Mouse (Mus musculus): Measurements from ENCODE around the gene Ldlrad1. TPM values are rescaled to one million over a fixed set of nuclear protein-coding genes. Genes with fewer than 3 reads are reported as not detected.

Gene Ldlrad1
- polyA plus RNA-seq, 1 experiment from 2014 or later, result not detected

- peak; percentile 50 for ATAC-seq (replicated peaks; ENCODE audit: low FRiP score)
Measured at GRCm38 (mm10) chr4:107178830-107179490, 30.0 kb upstream of the Ldlrad1 start, which contains the start of gene Tceanc2. Tceanc2 (minus strand) TSS chr4:107179116.

GRCm38 (mm10) chr4:107179561-107179960, 29.4 kb upstream of the Ldlrad1 start:
- Histone ChIP-seq H3K9me3 (ENCODE audit: control insufficient read depth, low read length) (no peaks in the 10 kb centered on the region), H3K36me3 (ENCODE audit: control insufficient read depth, insufficient read depth, low read length) (peaks cover 4% of the 10 kb centered on the region; the same call in 1 of the 2 replicates), H3K9ac (ENCODE audit: low read length) (peak overlapping the region; percentile 87), H3K27ac (ENCODE audit: low read depth, low read length) (peak overlapping the region; percentile 96; the same call in 1 of the 2 replicates), H3K4me3 (ENCODE audit: low read depth, low read length) (peak overlapping the region; percentile 97), H3K4me1 (replicated peaks; ENCODE audit: control insufficient read depth, insufficient read depth, low read length) (no peaks in the 10 kb centered on the region; the same call in 1 of the 2 replicates), H3K27me3 (ENCODE audit: control insufficient read depth, insufficient read depth, low read length) (no peaks in the 10 kb centered on the region), H3K4me2 (ENCODE audit: low read depth, low read length, severe bottlenecking) (peak overlapping the region; percentile 55)
- DNase-seq (ENCODE audit: low spot score) (no peak), ATAC-seq (replicated peaks; ENCODE audit: low FRiP score) (no peak)
- 14% methylated on average over 8 of the region's 8 CpGs for WGBS

More at GRCm38 (mm10) chr4:107178830-107179490, 30.0 kb upstream of the Ldlrad1 start, which contains the start of gene Tceanc2:
- H3K9ac ChIP-seq (ENCODE audit: low read length), result peak within 1 kb of the TSS; percentile 87
- peak; percentile 77 for DNase-seq (ENCODE audit: low spot score)
- no peaks in the 10 kb centered on the region for H3K9me3 ChIP-seq (ENCODE audit: control insufficient read depth, low read length)
- under 1% methylated on average over 47 of the region's 47 CpGs for WGBS
- H3K4me3 ChIP-seq (ENCODE audit: low read depth, low read length), result peak within 1 kb of the TSS; percentile 97
- H3K27ac ChIP-seq (ENCODE audit: low read depth, low read length), result peak within 1 kb of the TSS; percentile 96
- peaks cover 4% of the 10 kb centered on the region; the same call in 1 of the 2 replicates for H3K36me3 ChIP-seq (ENCODE audit: control insufficient read depth, insufficient read depth, low read length)
- H3K27me3 ChIP-seq (ENCODE audit: control insufficient read depth, insufficient read depth, low read length), result no peaks in the 10 kb centered on the region
- H3K4me1 ChIP-seq (replicated peaks; ENCODE audit: control insufficient read depth, insufficient read depth, low read length), result no peaks in the 10 kb centered on the region; the same call in 1 of the 2 replicates
- peak within 1 kb of the TSS; percentile 55 for H3K4me2 ChIP-seq (ENCODE audit: low read depth, low read length, severe bottlenecking)

GRCm38 (mm10) chr4:107180746-107181145, 28.2 kb upstream of the Ldlrad1 start:
- no peak overlapping the region for H3K9ac ChIP-seq (ENCODE audit: low read length)
- no peaks in the 10 kb centered on the region for H3K9me3 ChIP-seq (ENCODE audit: control insufficient read depth, low read length)
- DNase-seq (ENCODE audit: low spot score), result no peak
- no peak overlapping the region for H3K27ac ChIP-seq (ENCODE audit: low read depth, low read length)
- no peak overlapping the region for H3K4me2 ChIP-seq (ENCODE audit: low read depth, low read length, severe bottlenecking)
- no peaks in the 10 kb centered on the region for H3K36me3 ChIP-seq (ENCODE audit: control insufficient read depth, insufficient read depth, low read length)
- no peaks in the 10 kb centered on the region; the same call in 1 of the 2 replicates for H3K4me1 ChIP-seq (replicated peaks; ENCODE audit: control insufficient read depth, insufficient read depth, low read length)
- H3K27me3 ChIP-seq (ENCODE audit: control insufficient read depth, insufficient read depth, low read length), result no peaks in the 10 kb centered on the region
- no peak for ATAC-seq (replicated peaks; ENCODE audit: low FRiP score)
- no peak overlapping the region for H3K4me3 ChIP-seq (ENCODE audit: low read depth, low read length)

GRCm38 (mm10) chr4:107181866-107182265, 27.1 kb upstream of the Ldlrad1 start:
- no peaks in the 10 kb centered on the region; the same call in 1 of the 2 replicates for H3K4me1 ChIP-seq (replicated peaks; ENCODE audit: control insufficient read depth, insufficient read depth, low read length)
- no peaks in the 10 kb centered on the region for H3K9me3 ChIP-seq (ENCODE audit: control insufficient read depth, low read length)
- no peak overlapping the region for H3K4me3 ChIP-seq (ENCODE audit: low read depth, low read length)
- H3K4me2 ChIP-seq (ENCODE audit: low read depth, low read length, severe bottlenecking), result no peak overlapping the region
- ATAC-seq (replicated peaks; ENCODE audit: low FRiP score) (no peak), DNase-seq (ENCODE audit: low spot score) (no peak)
- WGBS, result 83% methylated on average over 6 of the region's 6 CpGs
- no peak overlapping the region for H3K9ac ChIP-seq (ENCODE audit: low read length)
- no peak overlapping the region for H3K27ac ChIP-seq (ENCODE audit: low read depth, low read length)
- H3K36me3 ChIP-seq (ENCODE audit: control insufficient read depth, insufficient read depth, low read length), result no peaks in the 10 kb centered on the region
- H3K27me3 ChIP-seq (ENCODE audit: control insufficient read depth, insufficient read depth, low read length), result no peaks in the 10 kb centered on the region

- ATAC-seq (replicated peaks; ENCODE audit: low FRiP score) (no peak), DNase-seq (ENCODE audit: low spot score) (no peak)
- no peaks in the 10 kb centered on the region; the same call in 1 of the 2 replicates for H3K36me3 ChIP-seq (ENCODE audit: control insufficient read depth, insufficient read depth, low read length)
Measured at GRCm38 (mm10) chr4:107182796-107183195, 26.2 kb upstream of the Ldlrad1 start.

DNA sequence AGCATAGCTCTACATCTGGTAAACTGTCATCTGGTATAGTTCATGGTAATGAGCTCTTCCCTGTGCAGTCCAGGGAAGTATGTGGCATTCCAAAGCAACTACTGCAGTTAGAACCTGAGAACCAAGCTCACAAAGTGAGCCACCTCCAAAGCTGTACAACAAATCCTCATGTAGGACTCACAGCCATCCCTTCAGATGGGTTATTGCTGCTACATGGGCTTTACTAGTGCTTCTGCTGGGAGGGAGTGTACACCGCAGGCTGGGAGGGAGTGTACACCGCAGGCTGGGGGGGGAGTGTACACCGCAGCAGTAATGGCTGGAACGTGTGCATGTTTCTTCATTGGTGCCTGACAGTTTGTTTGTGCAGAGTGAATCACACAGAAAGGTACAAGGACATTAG, 25.8 kb upstream of the Ldlrad1 start:
- no peak for DNase-seq (ENCODE audit: low spot score)
- WGBS, result 94% methylated on average over 4 of the region's 4 CpGs
- H3K4me3 ChIP-seq (ENCODE audit: low read depth, low read length), result no peak overlapping the region
- H3K4me1 ChIP-seq (replicated peaks; ENCODE audit: control insufficient read depth, insufficient read depth, low read length), result no peaks in the 10 kb centered on the region
- ATAC-seq (replicated peaks; ENCODE audit: low FRiP score), result no peak
- no peaks in the 10 kb centered on the region for H3K27me3 ChIP-seq (ENCODE audit: control insufficient read depth, insufficient read depth, low read length)
- no peak overlapping the region for H3K4me2 ChIP-seq (ENCODE audit: low read depth, low read length, severe bottlenecking)
- H3K27ac ChIP-seq (ENCODE audit: low read depth, low read length), result no peak overlapping the region
- no peaks in the 10 kb centered on the region for H3K9me3 ChIP-seq (ENCODE audit: control insufficient read depth, low read length)
- no peaks in the 10 kb centered on the region; the same call in 1 of the 2 replicates for H3K36me3 ChIP-seq (ENCODE audit: control insufficient read depth, insufficient read depth, low read length)
- H3K9ac ChIP-seq (ENCODE audit: low read length), result no peak overlapping the region

More at GRCm38 (mm10) chr4:107182796-107183195, 26.2 kb upstream of the Ldlrad1 start:
- no peak overlapping the region for H3K4me3 ChIP-seq (ENCODE audit: low read depth, low read length)
- H3K27me3 ChIP-seq (ENCODE audit: control insufficient read depth, insufficient read depth, low read length), result no peaks in the 10 kb centered on the region
- WGBS, result 83% methylated on average over 2 of the region's 2 CpGs
- H3K9ac ChIP-seq (ENCODE audit: low read length), result no peak overlapping the region
- no peak overlapping the region for H3K27ac ChIP-seq (ENCODE audit: low read depth, low read length)
- no peak overlapping the region for H3K4me2 ChIP-seq (ENCODE audit: low read depth, low read length, severe bottlenecking)
- H3K9me3 ChIP-seq (ENCODE audit: control insufficient read depth, low read length), result no peaks in the 10 kb centered on the region
- no peaks in the 10 kb centered on the region for H3K4me1 ChIP-seq (replicated peaks; ENCODE audit: control insufficient read depth, insufficient read depth, low read length)

DNA sequence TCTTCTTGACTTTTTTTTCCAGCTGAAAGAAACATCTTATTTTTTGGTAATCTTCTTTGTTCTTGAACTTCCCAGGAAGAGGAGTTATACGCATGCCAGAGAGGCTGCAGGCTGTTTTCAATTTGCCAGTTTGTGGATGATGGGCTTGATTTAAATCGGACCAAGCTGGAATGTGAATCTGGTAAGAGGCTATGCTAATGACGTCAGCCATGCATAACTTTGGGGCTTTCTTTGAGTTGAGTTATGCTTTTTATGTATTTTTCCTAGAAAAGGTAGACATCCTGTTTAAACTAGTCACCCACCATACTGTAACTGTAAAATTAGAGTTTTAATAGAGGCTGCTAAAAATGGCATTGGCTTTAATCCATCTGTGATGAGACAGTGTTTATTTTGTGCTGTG, 23.3 kb upstream of the Ldlrad1 start:
- no peak overlapping the region for H3K9ac ChIP-seq (ENCODE audit: low read length)
- H3K9me3 ChIP-seq (ENCODE audit: control insufficient read depth, low read length), result no peaks in the 10 kb centered on the region
- H3K4me2 ChIP-seq (ENCODE audit: low read depth, low read length, severe bottlenecking), result no peak overlapping the region
- WGBS, result 75% methylated on average over 3 of the region's 3 CpGs
- H3K4me1 ChIP-seq (replicated peaks; ENCODE audit: control insufficient read depth, insufficient read depth, low read length), result no peaks in the 10 kb centered on the region
- ATAC-seq (replicated peaks; ENCODE audit: low FRiP score) (no peak), DNase-seq (ENCODE audit: low spot score) (no peak)
- H3K27me3 ChIP-seq (ENCODE audit: control insufficient read depth, insufficient read depth, low read length), result no peaks in the 10 kb centered on the region
- H3K27ac ChIP-seq (ENCODE audit: low read depth, low read length), result no peak overlapping the region
- no peak overlapping the region for H3K4me3 ChIP-seq (ENCODE audit: low read depth, low read length)
- H3K36me3 ChIP-seq (ENCODE audit: control insufficient read depth, insufficient read depth, low read length), result no peaks in the 10 kb centered on the region; the same call in 1 of the 2 replicates

DNA sequence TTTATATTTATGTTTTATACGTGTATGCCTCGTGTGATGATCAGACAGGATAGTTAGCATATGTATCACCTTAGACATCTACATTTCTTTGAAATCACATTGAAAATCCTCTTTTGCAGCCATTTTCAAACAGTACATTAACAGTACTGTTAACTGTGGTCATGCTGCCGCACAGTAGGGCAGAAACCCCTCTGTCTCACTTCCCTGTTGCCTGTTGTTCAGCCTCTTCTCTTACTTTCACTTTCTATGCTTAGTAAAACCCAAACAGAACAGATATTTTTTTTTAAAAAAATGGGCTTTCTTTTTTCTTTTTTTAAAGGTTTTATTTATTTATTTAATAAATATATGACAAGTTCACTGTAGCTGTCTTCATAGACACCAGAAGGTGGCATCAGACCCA, 15.1 kb upstream of the Ldlrad1 start:
- no peak overlapping the region for H3K4me2 ChIP-seq (ENCODE audit: low read depth, low read length, severe bottlenecking)
- no peak overlapping the region for H3K4me3 ChIP-seq (ENCODE audit: low read depth, low read length)
- H3K36me3 ChIP-seq (ENCODE audit: control insufficient read depth, insufficient read depth, low read length), result peaks cover 12% of the 10 kb centered on the region; the same call in 1 of the 2 replicates
- H3K9ac ChIP-seq (ENCODE audit: low read length), result no peak overlapping the region
- H3K9me3 ChIP-seq (ENCODE audit: control insufficient read depth, low read length), result no peaks in the 10 kb centered on the region
- ATAC-seq (replicated peaks; ENCODE audit: low FRiP score) (no peak), DNase-seq (ENCODE audit: low spot score) (no peak)
- 98% methylated on average over 3 of the region's 3 CpGs for WGBS
- no peak overlapping the region for H3K27ac ChIP-seq (ENCODE audit: low read depth, low read length)
- H3K27me3 ChIP-seq (ENCODE audit: control insufficient read depth, insufficient read depth, low read length), result no peaks in the 10 kb centered on the region
- no peaks in the 10 kb centered on the region for H3K4me1 ChIP-seq (replicated peaks; ENCODE audit: control insufficient read depth, insufficient read depth, low read length)

DNA sequence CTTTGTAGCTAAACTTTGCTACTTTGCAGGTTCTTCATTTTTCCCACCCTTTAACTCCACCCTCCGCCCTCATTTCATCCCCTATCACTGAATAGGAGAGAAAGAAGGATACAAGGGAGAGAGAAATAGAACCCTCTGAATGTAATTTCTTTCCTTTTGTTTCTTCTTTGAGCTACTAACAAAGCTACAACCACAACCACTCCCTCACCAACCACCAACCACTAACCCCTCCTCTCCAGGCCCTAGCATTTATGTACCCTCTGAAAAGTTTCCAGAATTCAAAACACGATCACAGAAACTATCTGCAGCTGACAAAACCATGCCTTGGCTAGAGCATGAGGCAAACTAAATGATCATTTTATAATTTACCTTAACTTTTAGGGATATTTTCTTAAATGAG, 12.5 kb upstream of the Ldlrad1 start:
- ATAC-seq (replicated peaks; ENCODE audit: low FRiP score) (no peak), DNase-seq (ENCODE audit: low spot score) (no peak)
- WGBS, result 95% methylated on average over 2 of the region's 2 CpGs
- Histone ChIP-seq H3K4me1 (replicated peaks; ENCODE audit: control insufficient read depth, insufficient read depth, low read length) (no peaks in the 10 kb centered on the region), H3K36me3 (ENCODE audit: control insufficient read depth, insufficient read depth, low read length) (peaks cover 12% of the 10 kb centered on the region; the same call in 1 of the 2 replicates), H3K4me2 (ENCODE audit: low read depth, low read length, severe bottlenecking) (no peak overlapping the region), H3K4me3 (ENCODE audit: low read depth, low read length) (no peak overlapping the region), H3K9me3 (ENCODE audit: control insufficient read depth, low read length) (no peaks in the 10 kb centered on the region), H3K27me3 (ENCODE audit: control insufficient read depth, insufficient read depth, low read length) (no peaks in the 10 kb centered on the region), H3K27ac (ENCODE audit: low read depth, low read length) (no peak overlapping the region), H3K9ac (ENCODE audit: low read length) (no peak overlapping the region)

Data from forebrain, embryonic 11.5 days (tissue).